In genomic region chr7:100042120-100042519, GRCm38 (mm10) we compare ENCODE assay signal across 11 mouse cellular contexts. TPM values are rescaled to one million over a fixed set of nuclear protein-coding genes. Genes with fewer than 3 reads are reported as not detected.
DNase-seq lines count a peak whose midpoint lies in the region; ATAC-seq lines count a peak whose summit lies in the region.
"Had no signal": no experiment of that assay in that cellular context is flagged by ENCODE, and none has a peak within 500 bp of the region (broad histone marks: within the 10 kb centered on the region; RNA-seq: fewer than 3 reads in every experiment).

No protein-coding gene starts in this region.

- H3K4me3 ChIP-seq in heart, embryonic 14.5 days (ENCODE audit: control insufficient read depth in 1 of 2, insufficient read depth in 1 of 2, low read depth in 1 of 2, low read length in 2 of 2), result no peak overlapping the region; a peak in 1 of 4 replicates
- H3K4me3 ChIP-seq in embryonic facial prominence, embryonic 14.5 days (ENCODE audit: low read depth, low read length), result no peak overlapping the region
- no peak overlapping the region for H3K4me3 ChIP-seq in limb, embryonic 12.5 days (replicated peaks)

- peaks cover 5 to 8% of the 10 kb centered on the region in 2 experiments; a peak in 1 of 4 replicates for H3K4me1 ChIP-seq in heart, embryonic 14.5 days (ENCODE audit: control insufficient read depth in 2 of 2, insufficient read depth in 2 of 2, low read length in 2 of 2)
- 0 out of 2 replicates have a peak, but pooled peaks cover 4% of the 10 kb centered on the region for H3K4me1 ChIP-seq in embryonic facial prominence, embryonic 14.5 days (ENCODE audit: control insufficient read depth, insufficient read depth, low read length)
- peaks cover 24% of the 10 kb centered on the region for H3K4me1 ChIP-seq in limb, embryonic 12.5 days (replicated peaks)

- H3K36me3 ChIP-seq in heart, embryonic 14.5 days (ENCODE audit: control insufficient read depth, insufficient read depth, low read length), result no peaks in the 10 kb centered on the region
- no peaks in the 10 kb centered on the region for H3K36me3 ChIP-seq in embryonic facial prominence, embryonic 14.5 days (ENCODE audit: control insufficient read depth, insufficient read depth, low read length)
- no peaks in the 10 kb centered on the region for H3K36me3 ChIP-seq in limb, embryonic 12.5 days
- H3K36me3 ChIP-seq: G1E had no signal

- no peak overlapping the region for H3K9ac ChIP-seq in heart, embryonic 14.5 days (ENCODE audit: low read length)
- H3K9ac ChIP-seq in embryonic facial prominence, embryonic 14.5 days (ENCODE audit: low read depth, low read length), result peak overlapping the region; percentile 19; the same call in 1 of the 2 replicates
- peak overlapping the region; percentile 32; the same call in 1 of the 2 replicates for H3K9ac ChIP-seq in limb, embryonic 12.5 days (replicated peaks)

- H3K27ac ChIP-seq in heart, embryonic 14.5 days (replicated peaks in 1 of 2; ENCODE audit: control insufficient read depth in 1 of 2, insufficient read depth in 1 of 2, low read depth in 2 of 2, low read length in 2 of 2), result no peak overlapping the region
- no peak overlapping the region for H3K27ac ChIP-seq in embryonic facial prominence, embryonic 14.5 days (replicated peaks; ENCODE audit: low read depth, low read length)
- H3K27ac ChIP-seq in limb, embryonic 12.5 days, result peak overlapping the region; percentile 70

- H3K9me3 ChIP-seq in heart, embryonic 14.5 days (ENCODE audit: control insufficient read depth, low read length), result peaks cover 2% of the 10 kb centered on the region; the same call in 1 of the 2 replicates
- H3K9me3 ChIP-seq in embryonic facial prominence, embryonic 14.5 days (ENCODE audit: control insufficient read depth, low read length), result 0 out of 2 replicates have a peak, but pooled peaks cover 3% of the 10 kb centered on the region
- peaks cover 5% of the 10 kb centered on the region; the same call in 1 of the 2 replicates for H3K9me3 ChIP-seq in limb, embryonic 12.5 days
- H3K9me3 ChIP-seq: G1E had no signal

- ATAC-seq in heart, embryonic 14.5 days (ENCODE audit: insufficient number of reproducible peaks, insufficient read depth, low FRiP score, low read depth), result no peak
- ATAC-seq in embryonic facial prominence, embryonic 14.5 days (ENCODE audit: low read depth), result peak; percentile 50; the same call in 1 of the 2 replicates
- no peak for ATAC-seq in limb, embryonic 12.5 days (ENCODE audit: insufficient number of reproducible peaks, insufficient read depth, low FRiP score, low TSS enrichment, low read depth)
- no peak for ATAC-seq in CD4-positive, CD25-positive, alpha-beta regulatory T cell, adult 4 months

- intact Hi-C loops in heart, postnatal 25 days (cut with DNase I), result no loop called here

- H3K27me3 ChIP-seq in heart, embryonic 14.5 days (ENCODE audit: control insufficient read depth, insufficient read depth, low read length), result 0 out of 2 replicates have a peak, but pooled peaks cover 7% of the 10 kb centered on the region
- no peaks in the 10 kb centered on the region for H3K27me3 ChIP-seq in embryonic facial prominence, embryonic 14.5 days (replicated peaks; ENCODE audit: control insufficient read depth, insufficient read depth, low read length)
- H3K27me3 ChIP-seq in limb, embryonic 12.5 days, result no peaks in the 10 kb centered on the region

- 14% methylated on average over 26 of the region's 31 CpGs for WGBS in heart, embryonic 14.5 days
- 9% methylated on average over 26 of the region's 31 CpGs for WGBS in embryonic facial prominence, embryonic 14.5 days
- WGBS in limb, embryonic 12.5 days, result 15% methylated on average over 31 of the region's 31 CpGs

- H3K4me2 ChIP-seq in heart, embryonic 14.5 days (ENCODE audit: low read length), result peak overlapping the region; percentile 50
- H3K4me2 ChIP-seq in embryonic facial prominence, embryonic 14.5 days (ENCODE audit: low read depth, low read length), result peak overlapping the region; percentile 40
- H3K4me2 ChIP-seq in limb, embryonic 12.5 days, result peak overlapping the region; percentile 43

- DNase-seq in heart, postnatal 25 days (ENCODE audit: low spot score), result no peak
- peak; percentile 18 for DNase-seq in ES-CJ7 (ENCODE audit: low read depth, low spot score)
- peak; percentile 28 for DNase-seq in embryonic facial prominence, embryonic 14.5 days (ENCODE audit: low spot score)
- no peak for DNase-seq in cerebellum, adult 11-12 months
- no peak for DNase-seq in layer of hippocampus, adult 9-10 months (ENCODE audit: low spot score)
- DNase-seq: cerebellum, adult 18-20 months; thymus, postnatal 25 days had no signal

RNA-seq across cellular contexts. Expression of gene Chrdl2, which starts 36.1 kb away (rescaled TPM):
- 0.30 TPM in 1 of 2 replicates, not detected in the other for polyA plus RNA-seq in heart, embryonic 14.5 days (2014; fragmentation: Nextera tagmentation; extraction: Ambion mirVana)
- total RNA-seq in heart, postnatal 25 days (2021), result under 1 TPM in 1 of 2 experiments, not detected in 1; 0.36 TPM
- 1.9 and 2.0 TPM in 2 replicates for polyA plus RNA-seq in embryonic facial prominence, embryonic 14.5 days (2014; fragmentation: Nextera tagmentation; extraction: Ambion mirVana)
- 2.6 and 3.6 TPM in 2 replicates for polyA plus RNA-seq in limb, embryonic 12.5 days (2016; fragmentation: Nextera tagmentation; extraction: Ambion mirVana)
- polyA plus RNA-seq in CD4-positive, CD25-positive, alpha-beta regulatory T cell, adult 4 months (2017; shearing (Covaris generic)), result not detected
- polyA plus RNA-seq: G1E had no signal

Comparison
In these comparisons a context has a peak if more than half of its experiments do, and no peak if none do; other contexts are left out.
1. DNase-seq: peak in ES-CJ7 (single experiment) and embryonic facial prominence, embryonic 14.5 days (single experiment); none in heart, postnatal 25 days (single experiment), cerebellum, adult 11-12 months (single experiment) and layer of hippocampus, adult 9-10 months (single experiment).
2. Peak in every context shown above with its lines, with median percentiles within 50 percentile points of each other: H3K4me2 ChIP-seq.